ENCODE assay signal across 25 mouse cellular contexts in genomic region chr5:29751306-29751705, GRCm38 (mm10). TPM values are rescaled to one million over a fixed set of nuclear protein-coding genes. Genes with fewer than 3 reads are reported as not detected.
DNase-seq lines count a peak whose midpoint lies in the region; ATAC-seq lines count a peak whose summit lies in the region.
"Had no signal": no experiment of that assay in that cellular context is flagged by ENCODE, and none has a peak within 500 bp of the region (broad histone marks: within the 10 kb centered on the region; RNA-seq: fewer than 3 reads in every experiment).

No protein-coding gene starts in this region.

- no peak for ATAC-seq in cerebellum, adult (ENCODE audit: insufficient number of reproducible peaks, low FRiP score, low TSS enrichment)
- ATAC-seq: forebrain, embryonic 15.5 days; intestine, embryonic 15.5 days had no signal

- H3K36me3 ChIP-seq in embryonic facial prominence, embryonic 10.5 days (replicated peaks) = peaks cover 84% of the 10 kb centered on the region

- no peak overlapping the region for H3K27ac ChIP-seq in embryonic facial prominence, embryonic 10.5 days (replicated peaks)
- H3K27ac ChIP-seq: embryonic facial prominence, embryonic 13.5 days; forebrain, embryonic 15.5 days; heart, embryonic 13.5 days; hindbrain, embryonic 15.5 days; intestine, embryonic 15.5 days; liver, embryonic 14.5 days; lung, embryonic 15.5 days; macrophage had no signal

- intact Hi-C loops in left cerebral cortex, postnatal 4 days (cut with DNase I) = no loop called here

- no peaks in the 10 kb centered on the region for H3K4me1 ChIP-seq in embryonic facial prominence, embryonic 10.5 days
- H3K4me1 ChIP-seq: embryonic facial prominence, embryonic 13.5 days; forebrain, embryonic 15.5 days; heart, embryonic 13.5 days; hindbrain, embryonic 15.5 days; intestine, embryonic 15.5 days; lung, embryonic 15.5 days had no signal

- no peaks in the 10 kb centered on the region for H3K27me3 ChIP-seq in embryonic facial prominence, embryonic 10.5 days (replicated peaks; ENCODE audit: low read depth, poor library complexity, severe bottlenecking)
- H3K27me3 ChIP-seq: embryonic facial prominence, embryonic 13.5 days; forebrain, embryonic 15.5 days; heart, embryonic 13.5 days; hindbrain, embryonic 15.5 days; intestine, embryonic 15.5 days; lung, embryonic 15.5 days had no signal

- DNase-seq in cerebellum, adult 18-20 months = peak; percentile 56 to 60
- peak; percentile 50 for DNase-seq in right cerebral cortex, adult 18-20 months
- DNase-seq in right cerebral cortex, postnatal 14 days = no peak
- peak; percentile 69 for DNase-seq in brain, adult 2 months (ENCODE audit: low read depth, low spot score)
- peak; percentile 38 to 61 for DNase-seq in cerebellum, postnatal 36 days
- DNase-seq in left cerebral cortex, postnatal 4 days = no peak
- DNase-seq in embryonic facial prominence, embryonic 10.5 days (ENCODE audit: low spot score) = no peak
- DNase-seq: kidney, postnatal 36 days; layer of hippocampus, adult 9-11 months; retina, postnatal 1 day had no signal

- no peak overlapping the region for H3K4me3 ChIP-seq in embryonic facial prominence, embryonic 10.5 days
- H3K4me3 ChIP-seq: embryonic facial prominence, embryonic 13.5 days; forebrain, embryonic 15.5 days; heart, embryonic 13.5 days; hindbrain, embryonic 15.5 days; intestine, embryonic 15.5 days; lung, embryonic 15.5 days had no signal

- no peaks in the 10 kb centered on the region for H3K9me3 ChIP-seq in embryonic facial prominence, embryonic 10.5 days
- H3K9me3 ChIP-seq: embryonic facial prominence, embryonic 13.5 days; forebrain, embryonic 15.5 days; heart, embryonic 13.5 days; hindbrain, embryonic 15.5 days; intestine, embryonic 15.5 days; lung, embryonic 15.5 days had no signal

RNA-seq across cellular contexts. Expression of gene Gm5129, which starts 15.6 kb away (rescaled TPM):
- total RNA-seq in left cerebral cortex, postnatal 4 days (2021) = not detected
- not detected in 2 replicates for polyA plus RNA-seq in embryonic facial prominence, embryonic 10.5 days (2016; fragmentation: Nextera tagmentation; extraction: Ambion mirVana)
- total RNA-seq: gastrocnemius, adult 8-10 months; heart, postnatal 25 days; left cerebral cortex, postnatal 10 days had no signal
- polyA plus RNA-seq: cortical plate, adult 2 months; embryonic facial prominence, embryonic 13.5 days; forebrain, embryonic 15.5 days; heart, embryonic 13.5 days; hindbrain, embryonic 15.5 days; intestine, embryonic 15.5 days; kidney, embryonic 14.5 days; lung, embryonic 15.5 days; macrophage; midbrain, embryonic 11.5 days had no signal

RNA-seq across cellular contexts. Expression of gene Dnajb6, which starts 15.8 kb away (rescaled TPM):
- 100 to 1,000 TPM; 190 to 197 TPM for total RNA-seq in left cerebral cortex, postnatal 4 days (2021)
- polyA plus RNA-seq in embryonic facial prominence, embryonic 10.5 days (2016; fragmentation: Nextera tagmentation; extraction: Ambion mirVana) = 173 and 181 TPM in 2 replicates

Comparison
In these comparisons a context has a peak if more than half of its experiments do, and no peak if none do; other contexts are left out.
1. DNase-seq: peak in cerebellum, adult 18-20 months (2 of 2), right cerebral cortex, adult 18-20 months (single experiment), brain, adult 2 months (single experiment) and cerebellum, postnatal 36 days (2 of 2); none in right cerebral cortex, postnatal 14 days (single experiment), left cerebral cortex, postnatal 4 days (single experiment) and embryonic facial prominence, embryonic 10.5 days (single experiment).